Mouse (Mus musculus): ENCODE results near the gene Bpifa5. TPM values are rescaled to one million over a fixed set of nuclear protein-coding genes. Genes with fewer than 3 reads are reported as not detected.
A peak's percentile ranks its signal among the peaks of the same experiment; 100 is the strongest.

Bpifa5 gene
- polyA plus RNA-seq, 1 experiment = not detected

DNA sequence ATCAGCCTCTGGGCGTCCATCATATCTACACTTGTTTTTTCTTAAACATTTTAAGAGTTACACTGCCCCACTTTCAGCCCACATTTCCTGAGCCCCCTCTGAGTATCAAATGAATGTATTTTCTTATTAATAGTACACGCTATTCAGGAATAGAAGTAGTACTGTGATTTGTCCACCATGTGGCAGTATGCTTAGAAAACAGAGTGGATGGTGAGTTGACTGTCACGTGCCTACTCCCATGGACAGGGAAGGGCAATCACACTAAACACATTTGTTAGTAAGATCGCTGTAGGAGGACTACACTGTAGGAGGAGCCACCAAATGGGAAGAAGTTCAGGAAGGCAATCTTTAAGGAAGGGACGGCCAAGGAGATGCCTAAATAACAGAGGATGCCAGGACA lies 25.1 kb downstream of the Bpifa5 start:
- Histone ChIP-seq H3K36me3 (ENCODE audit: control insufficient read depth, insufficient read depth, low read length) (no peaks in the 10 kb centered on the region), H3K27me3 (ENCODE audit: control insufficient read depth, insufficient read depth, low read length) (no peaks in the 10 kb centered on the region), H3K27ac (ENCODE audit: control insufficient read depth, insufficient read depth, low read depth, low read length) (no peak overlapping the region), H3K4me1 (ENCODE audit: control insufficient read depth, insufficient read depth, low read length) (no peaks in the 10 kb centered on the region; the same call in 1 of the 2 replicates), H3K4me3 (ENCODE audit: control insufficient read depth, low read depth, low read length) (no peak overlapping the region)
- TF ChIP-seq POLR2A (IDR thresholded peaks at IDR 0.05; ENCODE audit: control insufficient read depth, low read depth, low read length) (no peak), CTCF (IDR thresholded peaks at IDR 0.05; ENCODE audit: control insufficient read depth, insufficient read depth, insufficient replicate concordance, low read depth, low read length) (no peak)

- peaks cover 3% of the 10 kb centered on the region for H3K4me1 ChIP-seq (ENCODE audit: control insufficient read depth, insufficient read depth, low read length)
- H3K27ac ChIP-seq (ENCODE audit: control insufficient read depth, insufficient read depth, low read depth, low read length) = no peak overlapping the region
- no peak for TF ChIP-seq POLR2A (IDR thresholded peaks at IDR 0.05; ENCODE audit: control insufficient read depth, low read depth, low read length)
- no peaks in the 10 kb centered on the region for H3K36me3 ChIP-seq (ENCODE audit: control insufficient read depth, insufficient read depth, low read length)
- no peak overlapping the region for H3K4me3 ChIP-seq (ENCODE audit: control insufficient read depth, low read depth, low read length)
- H3K27me3 ChIP-seq (ENCODE audit: control insufficient read depth, insufficient read depth, low read length) = no peaks in the 10 kb centered on the region
Measured at GRCm38 (mm10) chr2:154189877-154190434, 27.5 kb downstream of the Bpifa5 start.

- TF ChIP-seq CTCF (IDR thresholded peaks at IDR 0.05; ENCODE audit: control insufficient read depth, insufficient read depth, insufficient replicate concordance, low read depth, low read length) = no peak
- TF ChIP-seq POLR2A (IDR thresholded peaks at IDR 0.05; ENCODE audit: control insufficient read depth, low read depth, low read length) = no peak
- H3K27ac ChIP-seq (ENCODE audit: control insufficient read depth, insufficient read depth, low read depth, low read length) = peak within 1 kb of the TSS; percentile 74
- H3K4me1 ChIP-seq (ENCODE audit: control insufficient read depth, insufficient read depth, low read length) = peaks cover 3% of the 10 kb centered on the region
- H3K4me3 ChIP-seq (ENCODE audit: control insufficient read depth, low read depth, low read length) = no peak within 1 kb of the TSS
- H3K27me3 ChIP-seq (ENCODE audit: control insufficient read depth, insufficient read depth, low read length) = no peaks in the 10 kb centered on the region
- no peaks in the 10 kb centered on the region for H3K36me3 ChIP-seq (ENCODE audit: control insufficient read depth, insufficient read depth, low read length)
Measured at GRCm38 (mm10) chr2:154190546-154191258, 28.3 kb downstream of the Bpifa5 start, which contains the start of gene Bpifb1. Bpifb1 (plus strand) TSS chr2:154190818.

DNA sequence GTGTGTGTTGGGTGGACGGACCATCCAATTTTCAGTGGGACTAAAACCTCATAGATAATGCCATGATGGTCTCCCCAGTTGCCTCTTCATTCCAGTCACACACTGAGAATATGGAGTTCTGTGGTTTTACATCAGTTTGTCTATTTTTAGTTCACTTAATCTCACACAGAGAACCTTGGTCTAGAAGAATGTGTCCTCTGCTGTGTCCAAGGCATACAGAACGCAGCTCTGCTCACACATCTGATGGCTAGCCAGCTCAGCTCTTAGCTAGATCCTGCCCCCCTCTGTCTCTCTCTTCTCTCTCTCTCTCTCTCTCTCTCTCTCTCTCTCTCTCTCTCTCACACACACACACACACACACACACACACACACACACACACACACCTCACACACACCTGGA lies 29.7 kb downstream of the Bpifa5 start:
- H3K4me3 ChIP-seq (ENCODE audit: control insufficient read depth, low read depth, low read length) = no peak overlapping the region
- H3K4me1 ChIP-seq (ENCODE audit: control insufficient read depth, insufficient read depth, low read length) = peaks cover 3% of the 10 kb centered on the region
- H3K27me3 ChIP-seq (ENCODE audit: control insufficient read depth, insufficient read depth, low read length) = no peaks in the 10 kb centered on the region
- H3K36me3 ChIP-seq (ENCODE audit: control insufficient read depth, insufficient read depth, low read length) = no peaks in the 10 kb centered on the region
- H3K27ac ChIP-seq (ENCODE audit: control insufficient read depth, insufficient read depth, low read depth, low read length) = peak overlapping the region; percentile 74
- TF ChIP-seq POLR2A (IDR thresholded peaks at IDR 0.05; ENCODE audit: control insufficient read depth, low read depth, low read length) = no peak
- no peak for TF ChIP-seq CTCF (IDR thresholded peaks at IDR 0.05; ENCODE audit: control insufficient read depth, insufficient read depth, insufficient replicate concordance, low read depth, low read length)

DNA sequence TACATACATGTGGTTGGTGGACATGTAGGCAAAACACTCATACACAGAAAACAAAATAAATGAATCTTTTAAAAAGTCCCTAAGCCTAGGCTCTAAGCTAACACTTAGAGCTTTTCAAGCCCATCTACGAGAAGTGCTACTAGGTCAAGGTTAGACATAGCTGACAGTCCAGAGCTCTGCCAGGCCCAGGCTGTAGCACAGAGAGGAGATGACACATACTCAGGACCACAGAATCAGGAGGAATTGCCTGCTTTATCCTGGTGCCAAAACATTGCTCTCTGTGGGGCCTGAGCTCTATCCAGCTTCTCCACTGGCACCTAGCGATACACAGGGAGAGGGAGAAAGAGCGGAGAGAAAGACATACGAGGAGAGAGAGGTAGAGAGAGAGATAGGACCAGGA lies 30.7 kb downstream of the Bpifa5 start:
- Histone ChIP-seq H3K36me3 (ENCODE audit: control insufficient read depth, insufficient read depth, low read length) (no peaks in the 10 kb centered on the region), H3K27ac (ENCODE audit: control insufficient read depth, insufficient read depth, low read depth, low read length) (peak overlapping the region; percentile 50; the same call in 1 of the 2 replicates), H3K4me1 (ENCODE audit: control insufficient read depth, insufficient read depth, low read length) (peaks cover 3% of the 10 kb centered on the region), H3K4me3 (ENCODE audit: control insufficient read depth, low read depth, low read length) (no peak overlapping the region), H3K27me3 (ENCODE audit: control insufficient read depth, insufficient read depth, low read length) (no peaks in the 10 kb centered on the region)
- TF ChIP-seq POLR2A (IDR thresholded peaks at IDR 0.05; ENCODE audit: control insufficient read depth, low read depth, low read length) = no peak
- no peak for TF ChIP-seq CTCF (IDR thresholded peaks at IDR 0.05; ENCODE audit: control insufficient read depth, insufficient read depth, insufficient replicate concordance, low read depth, low read length)

DNA sequence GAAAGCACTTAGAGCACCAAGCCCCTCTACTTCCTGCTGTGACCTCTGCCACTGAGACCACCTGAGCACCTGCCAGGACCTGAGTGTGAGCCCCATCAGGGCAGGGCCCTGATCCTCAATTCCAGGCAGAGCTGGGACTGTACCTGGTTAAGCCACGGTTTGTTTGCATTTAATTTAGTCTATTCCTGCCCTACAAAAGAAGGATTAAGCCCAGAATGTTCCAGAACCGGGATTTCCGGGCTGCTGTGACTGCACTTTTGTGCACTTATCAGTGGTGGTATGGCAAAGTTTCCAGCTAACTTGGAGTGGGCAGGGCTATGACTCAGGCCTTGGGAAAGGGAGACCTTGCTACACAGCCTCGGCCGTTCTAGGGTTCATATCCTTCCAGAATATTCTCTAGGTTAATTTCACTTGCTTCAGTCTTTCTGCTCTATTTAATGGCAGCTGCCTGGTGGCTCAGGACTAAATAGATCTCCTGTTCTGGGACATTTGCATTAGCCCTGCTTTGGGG lies 31.6 kb downstream of the Bpifa5 start:
- TF ChIP-seq POLR2A (IDR thresholded peaks at IDR 0.05; ENCODE audit: control insufficient read depth, low read depth, low read length) = no peak
- TF ChIP-seq CTCF (IDR thresholded peaks at IDR 0.05; ENCODE audit: control insufficient read depth, insufficient read depth, insufficient replicate concordance, low read depth, low read length) = no peak
- Histone ChIP-seq H3K27me3 (ENCODE audit: control insufficient read depth, insufficient read depth, low read length) (no peaks in the 10 kb centered on the region), H3K36me3 (ENCODE audit: control insufficient read depth, insufficient read depth, low read length) (no peaks in the 10 kb centered on the region), H3K27ac (ENCODE audit: control insufficient read depth, insufficient read depth, low read depth, low read length) (peak overlapping the region; percentile 50), H3K4me1 (ENCODE audit: control insufficient read depth, insufficient read depth, low read length) (peaks cover 3% of the 10 kb centered on the region), H3K4me3 (ENCODE audit: control insufficient read depth, low read depth, low read length) (no peak overlapping the region)

GRCm38 (mm10) chr2:154197036-154197435 lies 34.6 kb downstream of the Bpifa5 start:
- H3K36me3 ChIP-seq (ENCODE audit: control insufficient read depth, insufficient read depth, low read length) = no peaks in the 10 kb centered on the region
- peaks cover 3% of the 10 kb centered on the region for H3K4me1 ChIP-seq (ENCODE audit: control insufficient read depth, insufficient read depth, low read length)
- H3K27me3 ChIP-seq (ENCODE audit: control insufficient read depth, insufficient read depth, low read length) = no peaks in the 10 kb centered on the region
- H3K27ac ChIP-seq (ENCODE audit: control insufficient read depth, insufficient read depth, low read depth, low read length) = no peak overlapping the region
- H3K4me3 ChIP-seq (ENCODE audit: control insufficient read depth, low read depth, low read length) = no peak overlapping the region
- TF ChIP-seq POLR2A (IDR thresholded peaks at IDR 0.05; ENCODE audit: control insufficient read depth, low read depth, low read length) (no peak), CTCF (IDR thresholded peaks at IDR 0.05; ENCODE audit: control insufficient read depth, insufficient read depth, insufficient replicate concordance, low read depth, low read length) (no peak)

Measured in testis, adult 2 months (tissue).